Mouse (Mus musculus) bone marrow, adult 2 months (tissue): ENCODE measurements at regions not wholly inside any gene's neighbourhood (a gene's known extent, or its start where the extent isn't known, plus 50 kb on each side); places are given as distances from the start of the nearest gene placed in this dataset.

Experiments
- H3K27ac ChIP-seq: fragments of 200-500 bp; 2 replicates; pipeline ENCODE4 v1.5.1; 2012; ENCODE audit warnings: low read depth, mild to moderate bottlenecking, control low read depth, inconsistent platforms, low read length; ENCODE audit not compliant: control insufficient read depth, poor library complexity, insufficient read depth
- H3K4me1 ChIP-seq: fragments of 200-500 bp; 2 replicates; pipeline ENCODE4 v1.6.1; 2011; ENCODE audit warnings: low read length; ENCODE audit not compliant: control insufficient read depth, insufficient read depth
- H3K4me3 ChIP-seq: fragments of 200-500 bp; replicated peaks from 2 replicates; pipeline ENCODE3; 2011; ENCODE audit warnings: mild to moderate bottlenecking, low read depth, low read length, control low read depth; ENCODE audit not compliant: control insufficient read depth
- CTCF ChIP-seq: fragments of 200-500 bp; IDR thresholded peaks from 2 replicates; pipeline ENCODE4 v1.5.1; 2011; ENCODE audit warnings: low read length, control low read depth; ENCODE audit not compliant: control insufficient read depth, insufficient read depth
- POLR2A ChIP-seq: fragments of 200-500 bp; IDR thresholded peaks from 2 replicates; pipeline ENCODE4 v1.6.1; 2011; ENCODE audit warnings: low read depth, mild to moderate bottlenecking, control low read depth, low read length, borderline replicate concordance; ENCODE audit not compliant: control insufficient read depth
- WGBS: fragments of 180-500 bp; shearing (Covaris S2); methylation state at CpG from one replicate; pipeline ENCODE4 v1.1.7; 2018; 5-methylcytosine and 5-hydroxymethylcytosine counted together

GRCm38 (mm10) chr13:55991216-55991615, 144.9 kb downstream of the H2afy start:
- Histone ChIP-seq H3K4me3 (no peak overlapping the region), H3K4me1 (no peaks in the 10 kb centered on the region), H3K27ac (no peak overlapping the region)
- TF ChIP-seq POLR2A (no peak), CTCF (no peak)
- WGBS = 86% methylated on average over 14 of the region's 14 CpGs

DNA sequence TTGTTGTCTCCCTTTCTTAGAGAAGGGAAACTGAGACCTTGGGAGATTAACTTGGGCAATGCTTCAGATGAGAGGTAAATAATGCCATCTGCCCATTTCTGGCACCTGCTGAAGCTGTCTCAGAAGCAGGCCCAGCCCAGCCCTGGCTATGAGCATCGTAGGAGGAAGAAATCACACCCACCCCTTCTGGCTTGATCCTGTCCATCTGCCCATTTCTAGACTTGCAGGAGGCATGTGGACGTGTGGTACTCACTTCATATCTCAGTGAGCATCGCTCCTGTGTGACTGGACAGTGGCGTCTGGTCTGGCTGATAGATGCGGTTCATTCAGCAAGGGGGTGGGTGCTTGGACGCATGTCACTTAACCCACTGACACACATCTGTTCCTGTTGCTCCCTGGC, 146.0 kb downstream of the H2afy start:
- TF ChIP-seq CTCF = no peak
- no peak for TF ChIP-seq POLR2A
- H3K4me3 ChIP-seq = no peak overlapping the region
- no peak overlapping the region for H3K27ac ChIP-seq
- WGBS = 80% methylated on average over 6 of the region's 6 CpGs
- no peaks in the 10 kb centered on the region for H3K4me1 ChIP-seq

DNA sequence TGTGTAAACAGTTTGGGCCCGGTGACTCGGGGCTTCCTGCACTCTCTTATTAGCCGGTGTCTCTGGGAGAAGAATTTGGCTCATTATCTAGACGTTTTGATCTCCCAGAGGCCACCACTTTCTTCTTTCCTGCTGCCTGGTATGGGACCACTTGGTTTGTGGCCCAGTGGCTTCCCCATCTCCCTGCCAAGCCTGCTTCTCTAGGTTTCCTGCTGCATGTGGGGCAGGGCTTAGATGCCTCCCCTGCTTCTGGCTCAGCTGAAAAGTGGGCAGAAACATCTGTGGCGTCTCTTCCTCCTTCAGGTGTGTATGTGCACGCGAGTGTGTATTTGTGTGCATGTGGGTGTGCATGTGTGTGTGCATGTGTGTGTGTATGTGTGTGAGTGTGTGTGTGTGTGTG, 146.8 kb downstream of the H2afy start:
- no peak overlapping the region for H3K27ac ChIP-seq
- H3K4me1 ChIP-seq = no peaks in the 10 kb centered on the region
- 10% methylated on average over 7 of the region's 7 CpGs for WGBS
- no peak overlapping the region for H3K4me3 ChIP-seq
- TF ChIP-seq POLR2A (no peak), CTCF (no peak)

DNA sequence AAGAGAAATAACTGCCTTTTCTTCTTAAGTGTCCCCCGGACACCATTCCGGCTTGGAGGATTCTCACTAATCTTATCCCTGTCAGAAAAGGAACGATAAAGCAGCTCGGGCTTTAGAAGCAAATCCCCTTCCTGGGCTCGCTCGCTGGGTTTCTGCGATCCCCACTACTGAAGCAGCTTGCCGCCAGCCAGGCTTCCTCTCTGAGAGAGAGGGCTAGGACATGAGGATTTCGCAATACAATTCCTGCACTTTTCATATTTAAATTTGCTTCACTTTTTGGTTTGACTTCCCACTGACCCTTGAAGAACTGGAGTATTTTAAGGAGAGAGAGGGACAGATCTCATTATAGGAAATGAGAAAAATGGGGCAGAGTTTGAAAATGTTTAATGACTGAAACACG, 149.4 kb upstream of the Pitx1 start:
- Histone ChIP-seq H3K4me1 (no peaks in the 10 kb centered on the region), H3K27ac (no peak overlapping the region), H3K4me3 (no peak overlapping the region)
- TF ChIP-seq POLR2A = no peak
- TF ChIP-seq CTCF = no peak
- WGBS = 28% methylated on average over 10 of the region's 10 CpGs

DNA sequence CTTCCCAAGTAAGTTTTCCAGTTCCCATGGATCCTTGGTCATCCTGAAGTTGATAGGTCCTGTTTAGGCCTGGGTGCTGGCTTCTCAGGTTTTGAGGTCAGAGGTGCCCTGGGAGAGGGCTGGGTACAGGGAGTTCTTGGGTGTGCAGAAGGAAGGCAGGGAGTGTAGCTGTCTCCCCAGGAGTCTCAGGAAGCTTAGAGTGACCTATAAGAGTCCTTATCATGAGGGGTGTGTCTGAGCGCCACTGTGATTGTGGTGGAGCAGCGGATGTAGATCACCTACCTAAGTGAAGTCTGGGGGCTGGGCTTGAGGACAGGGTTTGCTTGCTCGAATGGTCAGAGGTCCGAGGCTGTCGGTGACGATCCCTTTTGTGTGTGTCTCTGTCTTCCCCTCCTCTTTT, 148.8 kb upstream of the Pitx1 start:
- 78% methylated on average over 6 of the region's 6 CpGs for WGBS
- no peak for TF ChIP-seq POLR2A
- TF ChIP-seq CTCF = no peak
- H3K4me3 ChIP-seq = no peak overlapping the region
- no peak overlapping the region for H3K27ac ChIP-seq
- no peaks in the 10 kb centered on the region for H3K4me1 ChIP-seq

- Histone ChIP-seq H3K4me3 (no peak overlapping the region), H3K4me1 (no peaks in the 10 kb centered on the region), H3K27ac (no peak overlapping the region)
- no peak for TF ChIP-seq CTCF
- no peak for TF ChIP-seq POLR2A
- WGBS = 63% methylated on average over 9 of the region's 9 CpGs
Measured at GRCm38 (mm10) chr13:55983851-55984250, 147.9 kb upstream of the Pitx1 start.

GRCm38 (mm10) chr13:55981041-55981440, 145.0 kb upstream of the Pitx1 start:
- TF ChIP-seq POLR2A (no peak), CTCF (no peak)
- Histone ChIP-seq H3K4me1 (no peaks in the 10 kb centered on the region), H3K4me3 (no peak overlapping the region), H3K27ac (no peak overlapping the region)
- 69% methylated on average over 6 of the region's 6 CpGs for WGBS

DNA sequence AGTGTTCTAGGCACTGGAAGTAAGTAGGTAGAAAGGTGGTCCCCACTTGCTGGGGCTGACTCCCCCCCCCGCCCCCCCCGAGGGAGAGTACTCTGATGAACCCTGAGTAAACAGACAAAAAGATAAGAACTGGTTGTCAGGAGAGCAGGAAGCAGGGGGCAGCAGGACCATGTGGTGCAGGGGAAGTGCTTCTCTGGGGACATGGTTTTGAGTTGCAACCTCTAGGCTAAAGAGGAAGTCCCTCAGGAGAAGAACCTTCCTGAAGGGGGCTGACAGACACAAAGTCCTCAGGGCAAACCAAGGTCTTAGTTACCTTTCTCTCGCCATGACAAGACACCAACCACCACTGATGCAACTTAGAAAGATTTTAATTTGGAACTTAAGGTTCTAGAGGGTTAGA, 141.9 kb upstream of the Pitx1 start:
- WGBS = 28% methylated on average over 3 of the region's 3 CpGs
- Histone ChIP-seq H3K4me1 (no peaks in the 10 kb centered on the region), H3K4me3 (no peak overlapping the region), H3K27ac (no peak overlapping the region)
- TF ChIP-seq POLR2A (no peak), CTCF (no peak)

GRCm38 (mm10) chr13:55976911-55977381, 141.0 kb upstream of the Pitx1 start:
- Histone ChIP-seq H3K27ac (no peak overlapping the region), H3K4me1 (no peaks in the 10 kb centered on the region), H3K4me3 (no peak overlapping the region)
- TF ChIP-seq POLR2A = no peak
- no peak for TF ChIP-seq CTCF
- WGBS = 69% methylated on average over 10 of the region's 10 CpGs

DNA sequence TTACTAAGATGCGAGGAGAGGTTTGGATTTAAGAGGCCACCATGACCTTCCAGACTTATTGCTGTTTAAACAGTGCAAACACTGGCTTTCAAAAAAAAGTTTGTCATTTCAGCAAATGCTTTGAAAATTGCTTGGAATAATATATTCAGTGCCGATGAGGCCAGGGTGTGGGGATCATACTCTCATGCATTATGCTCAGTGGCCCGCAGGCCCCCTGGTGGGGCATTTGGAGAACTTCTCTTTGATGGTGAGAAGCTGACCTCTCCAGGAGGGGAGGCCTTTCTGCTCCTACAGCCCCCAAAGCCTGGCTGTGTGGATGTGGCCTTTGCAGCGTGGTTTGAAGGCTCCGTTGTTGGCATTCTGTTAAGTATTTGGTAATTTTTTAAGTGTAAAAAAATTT, 138.1 kb upstream of the Pitx1 start:
- H3K4me1 ChIP-seq = no peaks in the 10 kb centered on the region
- H3K4me3 ChIP-seq = no peak overlapping the region
- 72% methylated on average over 5 of the region's 5 CpGs for WGBS
- no peak for TF ChIP-seq POLR2A
- TF ChIP-seq CTCF = peak; percentile 34; the same call in 1 of the 2 replicates
- H3K27ac ChIP-seq = no peak overlapping the region
